Mouse (Mus musculus): ENCODE data around the gene Elac2. TPM values are rescaled to one million over a fixed set of nuclear protein-coding genes. Genes with fewer than 3 reads are reported as not detected.

Elac2 gene
- total and polyA plus RNA-seq, 3 experiments, result 23.6 to 34.7 (median 32.1) TPM

DNA sequence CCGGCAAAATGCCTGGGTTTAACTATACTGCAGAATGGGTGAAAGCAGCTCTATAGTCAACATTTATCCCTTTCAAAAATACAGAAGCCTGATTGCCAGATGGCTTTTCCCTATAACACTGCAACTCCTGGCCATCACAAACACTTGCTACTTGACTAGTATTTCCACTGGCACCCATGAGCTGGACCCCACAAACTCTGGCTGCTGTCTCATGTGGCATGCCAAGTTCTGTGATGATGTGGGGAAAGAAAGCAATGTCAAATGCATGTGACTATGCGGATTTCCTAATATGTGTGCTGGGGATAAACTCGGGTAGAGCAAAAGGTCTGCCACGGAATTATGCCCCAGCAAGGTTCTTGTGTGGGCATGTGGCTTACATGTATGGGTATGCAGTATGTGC, 27.2 kb downstream of the Elac2 start:
- TF ChIP-seq GATA2 (IDR thresholded peaks at IDR 0.05; ENCODE audit: borderline replicate concordance, low read depth, low read length) (no peak), TAL1 (conservative IDR thresholded peaks at IDR 0.05; ENCODE audit: low read depth, low read length) (no peak), POLR2AphosphoS5 (IDR thresholded peaks at IDR 0.05; ENCODE audit: insufficient replicate concordance, low read depth, low read length) (no peak), CTCF (IDR thresholded peaks at IDR 0.05; ENCODE audit: low read depth, low read length) (no peak), GATA1 (IDR thresholded peaks at IDR 0.05; ENCODE audit: borderline replicate concordance, low read length) (no peak)
- H3K27me3 ChIP-seq (ENCODE audit: insufficient read depth, low read length), result peaks cover 7% of the 10 kb centered on the region
- no peaks in the 10 kb centered on the region for H3K4me1 ChIP-seq (ENCODE audit: insufficient read depth, low read depth, low read length)
- H3K9me3 ChIP-seq (replicated peaks), result no peaks in the 10 kb centered on the region
- no peak for DNase-seq (ENCODE audit: low spot score)
- H3K36me3 ChIP-seq (replicated peaks), result peaks cover 33% of the 10 kb centered on the region
- H3K4me3 ChIP-seq (ENCODE audit: low read depth, low read length), result no peak overlapping the region
- ATAC-seq (ENCODE audit: extremely low read depth, insufficient number of reproducible peaks, low FRiP score, poor library complexity, severe bottlenecking), result no peak

DNA sequence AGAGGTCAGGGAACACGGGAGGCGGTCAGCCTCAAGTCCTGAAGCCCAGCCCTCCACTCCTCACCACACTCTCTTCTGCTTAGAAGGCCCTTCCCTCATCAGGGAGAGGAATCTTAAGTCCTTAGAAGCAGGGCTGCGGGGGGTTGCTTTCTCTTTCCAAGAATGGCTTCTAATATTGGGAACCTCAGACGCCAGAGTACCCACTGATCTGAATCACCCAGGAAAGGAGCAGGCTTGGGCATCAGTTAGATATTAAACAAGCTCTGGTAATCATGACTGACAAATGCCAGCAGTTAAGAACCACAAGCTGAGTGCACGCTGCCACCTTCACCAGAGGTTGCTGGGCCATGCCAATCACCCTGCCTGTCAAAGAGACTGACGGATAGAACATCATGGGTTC, 35.1 kb downstream of the Elac2 start:
- TF ChIP-seq CTCF (IDR thresholded peaks at IDR 0.05; ENCODE audit: low read depth, low read length) (no peak), TAL1 (conservative IDR thresholded peaks at IDR 0.05; ENCODE audit: low read depth, low read length) (no peak), GATA2 (IDR thresholded peaks at IDR 0.05; ENCODE audit: borderline replicate concordance, low read depth, low read length) (no peak), POLR2AphosphoS5 (IDR thresholded peaks at IDR 0.05; ENCODE audit: insufficient replicate concordance, low read depth, low read length) (no peak)
- Histone ChIP-seq H3K4me1 (ENCODE audit: insufficient read depth, low read depth, low read length) (no peaks in the 10 kb centered on the region), H3K27me3 (ENCODE audit: insufficient read depth, low read length) (peaks cover 9% of the 10 kb centered on the region), H3K36me3 (replicated peaks) (no peaks in the 10 kb centered on the region), H3K4me3 (ENCODE audit: low read depth, low read length) (no peak overlapping the region), H3K9me3 (replicated peaks) (no peaks in the 10 kb centered on the region)
- DNase-seq (ENCODE audit: low spot score), result no peak
- ATAC-seq (ENCODE audit: extremely low read depth, insufficient number of reproducible peaks, low FRiP score, poor library complexity, severe bottlenecking), result no peak

DNA sequence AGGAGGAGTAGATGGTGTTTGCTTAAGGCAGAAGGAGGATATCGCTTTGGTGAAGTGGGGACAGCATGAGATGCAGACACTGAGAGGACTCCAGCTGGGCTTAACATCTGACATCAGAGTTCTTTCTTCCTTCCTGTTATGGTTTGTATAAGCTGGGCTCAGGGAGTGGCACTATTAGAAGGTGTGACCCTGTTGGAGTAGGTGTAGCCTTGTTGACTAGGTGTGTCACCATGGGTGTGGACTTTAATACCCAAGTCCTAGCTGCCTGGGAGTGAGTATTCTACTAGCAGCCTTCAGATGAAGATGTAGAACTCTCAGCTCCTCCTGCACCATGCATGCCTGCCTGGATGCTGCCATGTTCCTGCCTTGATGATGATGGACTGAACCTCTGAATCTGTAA, 37.9 kb downstream of the Elac2 start:
- Histone ChIP-seq H3K4me1 (ENCODE audit: insufficient read depth, low read depth, low read length) (no peaks in the 10 kb centered on the region), H3K4me3 (ENCODE audit: low read depth, low read length) (no peak overlapping the region), H3K36me3 (replicated peaks) (no peaks in the 10 kb centered on the region), H3K27me3 (ENCODE audit: insufficient read depth, low read length) (peaks cover 5% of the 10 kb centered on the region; the same call in 1 of the 2 replicates), H3K9me3 (replicated peaks) (no peaks in the 10 kb centered on the region)
- DNase-seq (ENCODE audit: low spot score) (no peak), ATAC-seq (ENCODE audit: extremely low read depth, insufficient number of reproducible peaks, low FRiP score, poor library complexity, severe bottlenecking) (no peak)
- no peak for TF ChIP-seq GATA1 (IDR thresholded peaks at IDR 0.05; ENCODE audit: borderline replicate concordance, low read length)
- no peak for TF ChIP-seq POLR2AphosphoS5 (IDR thresholded peaks at IDR 0.05; ENCODE audit: insufficient replicate concordance, low read depth, low read length)
- TF ChIP-seq CTCF (IDR thresholded peaks at IDR 0.05; ENCODE audit: low read depth, low read length), result no peak
- TF ChIP-seq GATA2 (IDR thresholded peaks at IDR 0.05; ENCODE audit: borderline replicate concordance, low read depth, low read length), result no peak
- no peak for TF ChIP-seq TAL1 (conservative IDR thresholded peaks at IDR 0.05; ENCODE audit: low read depth, low read length)

DNA sequence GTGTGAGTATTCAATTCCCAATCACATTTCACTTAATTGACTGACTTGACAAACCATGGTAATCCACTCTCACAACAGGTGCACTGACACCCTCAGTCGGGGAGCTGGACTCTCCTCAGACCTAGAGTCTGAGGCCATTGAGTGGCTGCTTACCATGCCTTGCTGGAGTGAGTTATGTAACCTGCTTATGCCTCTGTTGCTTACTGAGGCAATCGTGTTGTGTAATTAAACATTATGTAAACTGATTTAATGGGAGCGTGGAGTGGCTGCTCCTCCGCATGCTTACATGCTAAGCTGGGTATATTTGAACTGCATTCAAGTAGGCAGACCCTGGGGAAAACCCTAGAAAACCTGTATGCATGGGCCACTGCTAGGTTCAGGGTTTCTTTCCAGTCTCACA, 41.9 kb downstream of the Elac2 start:
- Histone ChIP-seq H3K9me3 (replicated peaks) (no peaks in the 10 kb centered on the region), H3K27me3 (ENCODE audit: insufficient read depth, low read length) (no peaks in the 10 kb centered on the region), H3K36me3 (replicated peaks) (no peaks in the 10 kb centered on the region), H3K4me1 (ENCODE audit: insufficient read depth, low read depth, low read length) (no peaks in the 10 kb centered on the region), H3K4me3 (ENCODE audit: low read depth, low read length) (no peak overlapping the region)
- no peak for DNase-seq (ENCODE audit: low spot score)
- TF ChIP-seq TAL1 (conservative IDR thresholded peaks at IDR 0.05; ENCODE audit: low read depth, low read length) (no peak), GATA2 (IDR thresholded peaks at IDR 0.05; ENCODE audit: borderline replicate concordance, low read depth, low read length) (no peak), CTCF (IDR thresholded peaks at IDR 0.05; ENCODE audit: low read depth, low read length) (no peak), GATA1 (IDR thresholded peaks at IDR 0.05; ENCODE audit: borderline replicate concordance, low read length) (no peak), POLR2AphosphoS5 (IDR thresholded peaks at IDR 0.05; ENCODE audit: insufficient replicate concordance, low read depth, low read length) (no peak)
- ATAC-seq (ENCODE audit: extremely low read depth, insufficient number of reproducible peaks, low FRiP score, poor library complexity, severe bottlenecking), result no peak

DNA sequence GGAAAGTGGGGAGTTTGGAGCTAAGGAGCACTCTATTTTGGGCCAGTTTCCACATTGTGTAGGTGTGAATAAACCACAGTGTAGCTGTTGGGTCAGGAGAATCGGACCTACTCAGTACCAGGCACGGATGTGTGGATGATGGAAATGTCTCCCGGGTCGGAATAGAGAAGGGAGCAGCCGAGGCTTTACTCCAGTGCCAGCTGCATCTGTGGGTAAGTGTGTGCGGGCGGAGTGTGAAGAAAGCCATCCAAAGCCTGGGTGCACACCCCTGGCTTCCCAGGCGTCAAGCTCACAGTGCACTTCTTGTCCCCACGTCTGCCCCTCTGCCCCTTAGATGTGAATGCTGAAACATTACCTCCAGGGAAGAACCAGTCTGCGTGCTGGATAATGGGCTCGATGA, 43.9 kb downstream of the Elac2 start:
- H3K4me3 ChIP-seq (ENCODE audit: low read depth, low read length), result no peak overlapping the region
- no peak for TF ChIP-seq TAL1 (conservative IDR thresholded peaks at IDR 0.05; ENCODE audit: low read depth, low read length)
- no peak for TF ChIP-seq GATA1 (IDR thresholded peaks at IDR 0.05; ENCODE audit: borderline replicate concordance, low read length)
- TF ChIP-seq POLR2AphosphoS5 (IDR thresholded peaks at IDR 0.05; ENCODE audit: insufficient replicate concordance, low read depth, low read length), result no peak
- no peak for TF ChIP-seq GATA2 (IDR thresholded peaks at IDR 0.05; ENCODE audit: borderline replicate concordance, low read depth, low read length)
- TF ChIP-seq CTCF (IDR thresholded peaks at IDR 0.05; ENCODE audit: low read depth, low read length), result no peak
- H3K36me3 ChIP-seq (replicated peaks), result no peaks in the 10 kb centered on the region
- no peaks in the 10 kb centered on the region for H3K4me1 ChIP-seq (ENCODE audit: insufficient read depth, low read depth, low read length)
- H3K9me3 ChIP-seq (replicated peaks), result no peaks in the 10 kb centered on the region
- peaks cover 3% of the 10 kb centered on the region; the same call in 1 of the 2 replicates for H3K27me3 ChIP-seq (ENCODE audit: insufficient read depth, low read length)
- no peak for DNase-seq (ENCODE audit: low spot score)
- no peak for ATAC-seq (ENCODE audit: extremely low read depth, insufficient number of reproducible peaks, low FRiP score, poor library complexity, severe bottlenecking)

DNA sequence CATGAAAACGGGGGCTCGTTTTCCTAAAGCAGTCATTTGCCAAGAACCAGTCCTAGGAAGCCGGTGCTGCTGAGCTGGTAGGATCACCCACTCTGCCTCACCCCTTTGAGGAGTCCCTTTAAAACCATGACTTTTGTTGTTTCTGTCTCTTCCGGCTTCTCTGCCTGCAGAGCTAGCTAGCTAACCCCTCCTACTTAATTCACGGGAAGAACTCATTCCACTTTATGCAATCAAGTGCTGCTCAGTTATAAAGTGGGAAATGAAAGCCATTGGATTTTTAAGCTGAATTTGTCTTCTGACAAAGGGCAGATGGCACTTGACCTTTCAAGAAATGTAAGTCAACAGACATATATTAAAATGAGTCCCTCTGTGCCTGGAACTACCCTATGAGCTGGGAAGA, 49.2 kb downstream of the Elac2 start:
- Histone ChIP-seq H3K4me3 (ENCODE audit: low read depth, low read length) (no peak overlapping the region), H3K9me3 (replicated peaks) (no peaks in the 10 kb centered on the region), H3K36me3 (replicated peaks) (no peaks in the 10 kb centered on the region), H3K27me3 (ENCODE audit: insufficient read depth, low read length) (peaks cover 8% of the 10 kb centered on the region), H3K4me1 (ENCODE audit: insufficient read depth, low read depth, low read length) (no peaks in the 10 kb centered on the region)
- TF ChIP-seq GATA1 (IDR thresholded peaks at IDR 0.05; ENCODE audit: borderline replicate concordance, low read length) (no peak), POLR2AphosphoS5 (IDR thresholded peaks at IDR 0.05; ENCODE audit: insufficient replicate concordance, low read depth, low read length) (no peak), GATA2 (IDR thresholded peaks at IDR 0.05; ENCODE audit: borderline replicate concordance, low read depth, low read length) (no peak), CTCF (IDR thresholded peaks at IDR 0.05; ENCODE audit: low read depth, low read length) (no peak), TAL1 (conservative IDR thresholded peaks at IDR 0.05; ENCODE audit: low read depth, low read length) (no peak)
- DNase-seq (ENCODE audit: low spot score), result no peak
- no peak for ATAC-seq (ENCODE audit: extremely low read depth, insufficient number of reproducible peaks, low FRiP score, poor library complexity, severe bottlenecking)
